In the genomic region with DNA sequence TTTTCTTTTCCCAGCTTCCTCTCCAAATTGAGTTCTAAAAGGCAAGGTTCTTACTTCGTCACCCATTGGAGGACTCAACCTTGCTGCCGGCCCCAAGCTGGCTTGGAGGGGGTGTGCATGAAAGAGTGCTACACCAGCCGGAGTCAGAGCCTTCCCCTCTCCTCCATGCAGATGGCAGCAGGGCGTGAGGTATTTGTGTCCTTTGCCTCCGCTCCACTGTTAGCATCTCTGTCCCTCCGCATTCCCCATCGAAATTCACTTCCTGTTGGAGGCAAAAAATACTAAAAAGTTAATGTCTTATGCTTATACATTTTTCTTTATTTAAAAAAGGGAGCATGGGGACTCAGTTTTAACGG, we compare ENCODE assay signal across 10 mouse cellular contexts.
A peak's percentile ranks its signal among the peaks of the same experiment; 100 is the strongest.
DNase-seq lines count a peak whose midpoint lies in the region; ATAC-seq lines count a peak whose summit lies in the region.
"Had no signal": no experiment of that assay in that cellular context is flagged by ENCODE, and none has a peak within 500 bp of the region (broad histone marks: within the 10 kb centered on the region; RNA-seq: fewer than 3 reads in every experiment).

No protein-coding gene starts in this region.

- DNase-seq in heart, postnatal 14 days, result no peak
- DNase-seq in kidney, postnatal 10 days, result no peak
- DNase-seq in spleen, postnatal 36 days (ENCODE audit: low spot score in 2 of 2), result no peak
- DNase-seq: cerebellum, adult 18-20 months had no signal

- intact Hi-C loops in heart, postnatal 14 days (cut with DNase I), result no loop called here

- H3K27me3 ChIP-seq in heart, embryonic 14.5 days (ENCODE audit: control insufficient read depth, insufficient read depth, low read length), result no peaks in the 10 kb centered on the region
- H3K27me3 ChIP-seq in kidney, embryonic 15.5 days, result no peaks in the 10 kb centered on the region
- peaks cover 2% of the 10 kb centered on the region for H3K27me3 ChIP-seq in megakaryocyte, embryonic 14.5 days (replicated peaks)
- H3K27me3 ChIP-seq in stomach, embryonic 14.5 days (ENCODE audit: control insufficient read depth, insufficient read depth, low read length), result no peaks in the 10 kb centered on the region
- H3K27me3 ChIP-seq: limb, embryonic 15.5 days had no signal

- H3K9ac ChIP-seq in heart, embryonic 14.5 days (ENCODE audit: low read length), result no peak overlapping the region; the same call in 1 of the 2 replicates
- H3K9ac ChIP-seq in kidney, embryonic 15.5 days, result no peak overlapping the region
- no peak overlapping the region for H3K9ac ChIP-seq in stomach, embryonic 14.5 days (replicated peaks; ENCODE audit: low read depth, low read length)
- H3K9ac ChIP-seq: limb, embryonic 15.5 days had no signal

- no peak overlapping the region for H3K4me2 ChIP-seq in heart, embryonic 14.5 days (ENCODE audit: low read length)
- no peak overlapping the region for H3K4me2 ChIP-seq in kidney, embryonic 15.5 days
- no peak overlapping the region for H3K4me2 ChIP-seq in stomach, embryonic 14.5 days (replicated peaks; ENCODE audit: low read depth, low read length)
- H3K4me2 ChIP-seq: limb, embryonic 15.5 days had no signal

- H3K9me3 ChIP-seq in heart, embryonic 14.5 days (ENCODE audit: control insufficient read depth, low read length), result no peaks in the 10 kb centered on the region
- no peaks in the 10 kb centered on the region for H3K9me3 ChIP-seq in kidney, embryonic 15.5 days (replicated peaks)
- peaks cover 10% of the 10 kb centered on the region for H3K9me3 ChIP-seq in megakaryocyte, embryonic 14.5 days
- H3K9me3 ChIP-seq in stomach, embryonic 14.5 days (ENCODE audit: control insufficient read depth, low read depth, low read length), result no peaks in the 10 kb centered on the region
- H3K9me3 ChIP-seq: limb, embryonic 15.5 days had no signal

- peak overlapping the region; percentile 70 to 81 for H3K27ac ChIP-seq in heart, embryonic 14.5 days (replicated peaks in 1 of 2; ENCODE audit: control insufficient read depth in 1 of 2, insufficient read depth in 1 of 2, low read depth in 2 of 2, low read length in 2 of 2)
- H3K27ac ChIP-seq in kidney, embryonic 15.5 days, result peak overlapping the region; percentile 60
- peak overlapping the region; percentile 52; the same call in 1 of the 2 replicates for H3K27ac ChIP-seq in stomach, embryonic 14.5 days (ENCODE audit: low read length)
- H3K27ac ChIP-seq: limb, embryonic 15.5 days had no signal

- 52% methylated on average over 8 of the region's 8 CpGs for WGBS in heart, embryonic 14.5 days
- 60% methylated on average over 8 of the region's 8 CpGs for WGBS in kidney, embryonic 15.5 days
- 68% methylated on average over 8 of the region's 8 CpGs for WGBS in stomach, embryonic 14.5 days

- no peak overlapping the region for H3K4me3 ChIP-seq in heart, embryonic 14.5 days (ENCODE audit: control insufficient read depth in 1 of 2, insufficient read depth in 1 of 2, low read depth in 1 of 2, low read length in 2 of 2)
- H3K4me3 ChIP-seq in kidney, embryonic 15.5 days (replicated peaks), result no peak overlapping the region
- peak overlapping the region; percentile 29 for H3K4me3 ChIP-seq in megakaryocyte, embryonic 14.5 days (replicated peaks)
- H3K4me3 ChIP-seq in stomach, embryonic 14.5 days (ENCODE audit: low read depth, low read length), result no peak overlapping the region
- H3K4me3 ChIP-seq: limb, embryonic 15.5 days had no signal

- ATAC-seq in heart, embryonic 14.5 days (ENCODE audit: insufficient number of reproducible peaks, insufficient read depth, low FRiP score, low read depth), result no peak
- ATAC-seq in kidney, embryonic 15.5 days (replicated peaks; ENCODE audit: low FRiP score), result no peak
- ATAC-seq in megakaryocyte, adult 5-6 weeks (ENCODE audit: poor library complexity, severe bottlenecking), result no peak
- ATAC-seq in stomach, embryonic 14.5 days (ENCODE audit: insufficient number of reproducible peaks, insufficient read depth, low FRiP score, low read depth), result no peak

- peaks cover 35 to 39% of the 10 kb centered on the region in 2 experiments for H3K4me1 ChIP-seq in heart, embryonic 14.5 days (ENCODE audit: control insufficient read depth in 2 of 2, insufficient read depth in 2 of 2, low read length in 2 of 2)
- peaks cover 48% of the 10 kb centered on the region for H3K4me1 ChIP-seq in kidney, embryonic 15.5 days
- H3K4me1 ChIP-seq in megakaryocyte, embryonic 14.5 days, result peaks cover 45% of the 10 kb centered on the region
- peaks cover 19% of the 10 kb centered on the region; the same call in 1 of the 2 replicates for H3K4me1 ChIP-seq in stomach, embryonic 14.5 days (ENCODE audit: control insufficient read depth, insufficient read depth, low read length)

- H3K36me3 ChIP-seq in heart, embryonic 14.5 days (ENCODE audit: control insufficient read depth, insufficient read depth, low read length), result no peaks in the 10 kb centered on the region
- H3K36me3 ChIP-seq in kidney, embryonic 15.5 days, result no peaks in the 10 kb centered on the region
- peaks cover 8% of the 10 kb centered on the region for H3K36me3 ChIP-seq in megakaryocyte, embryonic 14.5 days (replicated peaks; ENCODE audit: low read length)
- H3K36me3 ChIP-seq in stomach, embryonic 14.5 days (ENCODE audit: control insufficient read depth, insufficient read depth, low read length), result no peaks in the 10 kb centered on the region
- H3K36me3 ChIP-seq: limb, embryonic 15.5 days had no signal
